Mouse (Mus musculus) left cerebral cortex, adult 8-10 months (tissue): ENCODE measurements at regions not wholly inside any gene's neighbourhood (a gene's known extent, or its start where the extent isn't known, plus 50 kb on each side); places are given as distances from the start of the nearest gene placed in this dataset.

Experiments used
- DNase-seq, 2 experiments: peaks; one replicate each; pipeline ENCODE4 v3.0.0; 2022; ENCODE audit warnings: low spot score in 2 of 2

DNA sequence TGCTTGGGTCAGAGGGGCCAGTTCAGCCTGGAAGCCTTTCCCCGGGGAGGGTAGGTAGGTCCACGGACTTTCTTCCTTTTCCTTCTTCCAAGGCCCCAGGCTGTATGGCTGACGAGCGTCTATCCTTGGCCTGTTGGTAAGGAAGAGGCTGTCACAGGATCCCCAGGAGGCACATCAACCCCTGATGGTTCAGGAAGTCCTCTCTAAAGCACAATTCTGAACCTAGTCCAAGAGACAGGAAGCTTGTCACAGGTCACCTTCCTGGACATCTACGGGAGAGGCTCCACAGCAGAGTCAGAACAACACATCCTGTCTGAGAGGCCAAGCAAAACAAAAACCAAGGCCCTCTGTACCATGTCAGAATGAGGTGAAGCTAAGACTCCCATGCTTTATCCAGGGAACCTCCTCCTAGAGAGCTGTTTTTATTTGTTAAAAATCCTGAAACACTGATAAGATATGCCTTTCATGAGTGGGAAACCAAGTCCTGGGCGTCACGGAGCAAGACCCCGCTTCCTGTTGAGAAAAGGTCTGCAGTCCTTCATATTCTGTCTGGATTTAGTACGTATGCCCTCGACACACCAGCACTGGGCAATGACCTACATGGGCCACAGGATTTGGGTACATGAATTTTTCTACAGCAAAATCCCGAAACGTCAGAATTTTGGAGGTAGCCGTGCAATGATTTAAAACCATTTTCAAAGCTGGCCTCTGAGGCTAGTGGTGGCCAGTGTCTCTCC is 52.0 kb upstream of the Snrk start:
- no peak for DNase-seq

GRCm38 (mm10) chr9:122055820-122056550 is 59.1 kb upstream of the Pomgnt2 start:
- DNase-seq: no peak

DNA sequence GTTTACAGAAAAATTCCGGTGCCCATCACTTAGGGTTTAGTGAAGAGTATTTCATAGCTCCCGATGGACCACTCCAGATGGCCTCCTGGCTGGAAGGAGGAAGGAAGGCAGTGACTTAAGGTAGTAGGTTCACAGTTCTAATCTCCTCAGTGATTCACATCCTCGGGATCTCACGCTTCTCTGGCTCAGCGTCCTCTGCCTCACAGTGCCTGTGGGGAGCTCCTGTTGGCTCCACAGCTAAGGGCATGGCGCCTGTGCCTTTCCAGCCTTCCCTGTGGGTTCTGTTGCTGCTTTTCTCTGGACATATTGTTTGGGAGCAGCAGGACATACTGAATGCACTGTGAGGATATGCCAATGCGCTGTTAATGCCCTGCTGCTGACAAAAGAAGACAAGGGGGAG is 54.8 kb upstream of the Pomgnt2 start:
- no peak for DNase-seq

DNA sequence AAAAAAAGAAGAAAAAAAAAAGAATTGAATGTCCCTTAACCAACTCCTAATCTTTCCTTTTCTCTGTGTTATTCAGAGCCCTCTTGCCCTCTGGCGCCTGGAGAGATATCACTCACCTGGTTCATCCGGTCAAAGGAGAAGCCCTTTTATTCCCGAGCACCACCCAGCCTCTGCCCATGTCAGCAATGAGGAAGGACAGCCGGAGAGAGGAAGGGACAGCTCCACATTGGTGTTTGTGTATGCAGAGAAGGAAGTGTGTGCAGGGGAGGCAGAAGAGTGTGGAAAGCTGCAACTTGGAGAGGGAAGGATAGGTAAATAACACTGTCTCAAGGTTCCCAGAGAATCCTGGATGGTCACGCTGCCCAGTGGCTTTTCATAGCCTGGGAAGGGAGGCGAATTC is 54.2 kb upstream of the Pomgnt2 start:
- no peak for DNase-seq

DNA sequence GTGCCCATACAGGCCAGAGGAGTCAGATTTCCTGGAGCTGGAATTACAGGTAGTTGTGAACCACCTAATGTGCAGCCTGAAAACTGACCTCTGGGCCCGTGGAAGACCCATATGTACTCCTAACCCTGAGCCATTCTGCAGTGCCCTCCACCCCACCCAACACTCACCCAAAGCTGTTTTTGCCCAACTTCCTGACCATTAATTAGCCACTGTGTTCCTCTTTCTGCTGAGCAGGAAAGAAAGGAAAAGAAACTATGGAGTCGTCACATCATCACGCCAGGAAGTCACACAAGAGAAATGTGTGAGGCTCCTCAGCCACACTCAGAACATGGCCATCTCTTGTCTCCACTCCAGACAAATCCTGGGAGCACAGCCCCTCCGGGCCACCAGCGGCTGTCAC is 52.1 kb upstream of the Pomgnt2 start:
- no peak for DNase-seq

DNA sequence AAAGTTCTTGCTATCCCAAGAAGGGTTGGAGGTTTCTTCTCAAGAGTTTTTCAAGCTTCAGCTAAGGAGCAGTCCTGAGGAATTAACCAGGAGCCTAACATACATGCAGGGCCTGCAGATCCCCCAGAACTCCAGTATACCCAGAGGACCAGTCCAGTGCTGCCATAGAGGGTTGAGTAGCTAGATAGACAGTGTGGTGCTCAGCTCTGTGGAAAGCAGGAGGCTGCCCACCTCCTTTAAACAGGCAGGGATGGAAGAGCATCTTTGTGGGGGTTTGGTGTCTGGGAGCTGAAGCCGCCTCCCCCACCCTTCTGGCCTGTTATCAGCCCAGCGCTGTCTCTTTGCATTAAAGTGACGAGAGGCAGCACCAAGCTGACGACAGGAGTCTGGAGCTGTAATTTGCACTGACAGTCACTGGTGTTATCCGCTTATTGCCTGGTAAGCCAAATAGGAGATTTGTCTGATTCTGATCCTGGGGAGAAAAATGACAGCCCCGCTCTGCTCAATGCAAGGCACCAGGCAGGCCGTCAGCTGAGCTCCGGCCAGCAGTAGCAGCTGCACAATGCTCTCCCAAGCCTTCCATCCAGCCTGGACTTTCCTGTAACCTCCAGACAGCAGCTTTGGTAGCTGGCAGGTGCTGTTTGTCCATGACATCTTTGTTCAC is 51.2 kb upstream of the Pomgnt2 start:
- DNase-seq: peak in 1 of 2 experiments; percentile 15
